In genomic region chr9:32709359-32709758, GRCm38 (mm10) we compare ENCODE assay signal across 8 mouse cellular contexts.
DNase-seq lines count a peak whose midpoint lies in the region; ATAC-seq and TF ChIP-seq lines count a peak whose summit lies in the region.

No protein-coding gene starts in this region.

- peak overlapping the region; percentile 21 for H3K4me2 ChIP-seq in kidney, embryonic 14.5 days (replicated peaks; ENCODE audit: low read depth, low read length)
- H3K4me2 ChIP-seq in lung, postnatal 0 days (replicated peaks; ENCODE audit: low read depth, low read length) = 0 out of 2 replicates have a peak overlapping the region, but pooled peaks have one; percentile 0
- no peak overlapping the region for H3K4me2 ChIP-seq in midbrain, embryonic 11.5 days

- no peaks in the 10 kb centered on the region for H3K27me3 ChIP-seq in heart, embryonic 10.5 days (ENCODE audit: insufficient read depth, poor library complexity, severe bottlenecking)
- no peaks in the 10 kb centered on the region for H3K27me3 ChIP-seq in Patski
- no peaks in the 10 kb centered on the region for H3K27me3 ChIP-seq in kidney, embryonic 14.5 days (ENCODE audit: control insufficient read depth, insufficient read depth, low read length)
- H3K27me3 ChIP-seq in lung, postnatal 0 days (replicated peaks; ENCODE audit: insufficient read depth, low read length) = no peaks in the 10 kb centered on the region
- H3K27me3 ChIP-seq in midbrain, embryonic 11.5 days (ENCODE audit: control insufficient read depth, insufficient read depth, low read length) = no peaks in the 10 kb centered on the region

- peak; percentile 33 for ATAC-seq in Patski
- 0 out of 2 replicates have a peak, but pooled peaks have one; percentile 28 for ATAC-seq in kidney, embryonic 14.5 days (ENCODE audit: low FRiP score, low TSS enrichment)
- ATAC-seq in lung, postnatal 0 days = peak; percentile 67
- ATAC-seq in midbrain, embryonic 11.5 days (ENCODE audit: low FRiP score) = no peak

- no peaks in the 10 kb centered on the region for H3K36me3 ChIP-seq in heart, embryonic 10.5 days
- H3K36me3 ChIP-seq in kidney, embryonic 14.5 days (ENCODE audit: control insufficient read depth, insufficient read depth, low read length) = no peaks in the 10 kb centered on the region
- H3K36me3 ChIP-seq in lung, postnatal 0 days (ENCODE audit: insufficient read depth, low read length) = no peaks in the 10 kb centered on the region
- H3K36me3 ChIP-seq in midbrain, embryonic 11.5 days (ENCODE audit: control insufficient read depth, insufficient read depth, low read length) = no peaks in the 10 kb centered on the region

- H3K4me3 ChIP-seq in heart, embryonic 10.5 days = peak overlapping the region; percentile 38
- no peak overlapping the region for H3K4me3 ChIP-seq in kidney, embryonic 14.5 days (ENCODE audit: low read length)
- no peak overlapping the region for H3K4me3 ChIP-seq in lung, postnatal 0 days (ENCODE audit: low read depth, low read length)
- no peak overlapping the region for H3K4me3 ChIP-seq in midbrain, embryonic 11.5 days (ENCODE audit: low read depth, low read length)

- peak overlapping the region; percentile 70 for H3K27ac ChIP-seq in heart, embryonic 10.5 days
- H3K27ac ChIP-seq in kidney, embryonic 14.5 days (ENCODE audit: low read depth, low read length) = peak overlapping the region; percentile 15; the same call in 1 of the 2 replicates
- peak overlapping the region; percentile 69 for H3K27ac ChIP-seq in lung, postnatal 0 days (ENCODE audit: low read length)
- no peak overlapping the region for H3K27ac ChIP-seq in midbrain, embryonic 11.5 days (ENCODE audit: low read depth, low read length)

- TF ChIP-seq EP300 in lung, postnatal 0 days (IDR thresholded peaks at IDR 0.05) = peak; percentile 71; the same call in 1 of the 2 replicates

- POLR2A ChIA-PET in Patski (lab: Charles Lee) = interaction anchor here (0.5 to 1.5 kb wide), 4 partner anchors 11 to 31 kb away, joined by 3 to 4 read pairs (median 4); no protein-coding TSS in a partner anchor

- no peak for TF ChIP-seq CTCF in Patski (IDR thresholded peaks at IDR 0.05)
- TF ChIP-seq CTCF in lung, postnatal 0 days (IDR thresholded peaks at IDR 0.05) = no peak

- CTCF ChIA-PET in Patski (lab: Charles Lee) = interaction anchor here (1.2 to 1.7 kb wide), 3 partner anchors 10 to 13 kb away, joined by 3 to 6 read pairs (median 4); no protein-coding TSS in a partner anchor

- peaks cover 67% of the 10 kb centered on the region for H3K4me1 ChIP-seq in heart, embryonic 10.5 days
- peaks cover 59% of the 10 kb centered on the region for H3K4me1 ChIP-seq in kidney, embryonic 14.5 days (ENCODE audit: control insufficient read depth, insufficient read depth, low read length)
- H3K4me1 ChIP-seq in lung, postnatal 0 days (ENCODE audit: insufficient read depth, low read depth, low read length) = peaks cover 47% of the 10 kb centered on the region
- no peaks in the 10 kb centered on the region for H3K4me1 ChIP-seq in midbrain, embryonic 11.5 days (ENCODE audit: control insufficient read depth, insufficient read depth, low read length)

- no peak for DNase-seq in heart, embryonic 10.5 days (ENCODE audit: low spot score)
- no peak for DNase-seq in heart, adult 9 months (ENCODE audit: low spot score in 2 of 2)
- DNase-seq in Patski (ENCODE audit: low read depth, low spot score) = no peak
- peak; percentile 80 for DNase-seq in lung, postnatal 0 days (ENCODE audit: low spot score)
- DNase-seq in right cerebral cortex, adult 2 months (ENCODE audit: low spot score in 2 of 2) = no peak
- DNase-seq in cerebellum, adult 9-10 months = no peak
- no peak for DNase-seq in midbrain, embryonic 11.5 days (ENCODE audit: low spot score, missing footprints)

- H3K9ac ChIP-seq in kidney, embryonic 14.5 days (ENCODE audit: low read depth, low read length) = no peak overlapping the region
- no peak overlapping the region for H3K9ac ChIP-seq in lung, postnatal 0 days (replicated peaks; ENCODE audit: low read depth)
- H3K9ac ChIP-seq in midbrain, embryonic 11.5 days (ENCODE audit: low read length) = no peak overlapping the region

- WGBS in heart, embryonic 10.5 days = 7% methylated on average over 5 of the region's 5 CpGs
- WGBS in kidney, embryonic 14.5 days = 3% methylated on average over 5 of the region's 5 CpGs
- 1% methylated on average over 5 of the region's 5 CpGs for WGBS in lung, postnatal 0 days
- 33% methylated on average over 5 of the region's 5 CpGs for WGBS in midbrain, embryonic 11.5 days

- in situ Hi-C loops in Patski (cut with MboI; ENCODE audit: low pct_unique_long_range_greater_than_20kb) = loop anchor here (5.0 to 25.0 kb wide), 2 partner anchors 233 to 528 kb away; no protein-coding TSS in a partner anchor

- no peaks in the 10 kb centered on the region for H3K9me3 ChIP-seq in heart, embryonic 10.5 days
- H3K9me3 ChIP-seq in kidney, embryonic 14.5 days (ENCODE audit: control insufficient read depth, low read length) = no peaks in the 10 kb centered on the region
- no peaks in the 10 kb centered on the region for H3K9me3 ChIP-seq in lung, postnatal 0 days (ENCODE audit: low read length)
- H3K9me3 ChIP-seq in midbrain, embryonic 11.5 days (ENCODE audit: control insufficient read depth, low read length) = no peaks in the 10 kb centered on the region
